Mouse (Mus musculus): ENCODE measurements around the gene Pde3a.

- TF ChIP-seq CTCF (IDR thresholded peaks at IDR 0.05; ENCODE audit: borderline replicate concordance, extremely low read depth, insufficient read depth, insufficient read length): no peak
- no peak for TF ChIP-seq POLR2A (IDR thresholded peaks at IDR 0.05; ENCODE audit: borderline replicate concordance, extremely low read depth, insufficient read depth, insufficient read length, poor library complexity, severe bottlenecking)
Observed at GRCm38 (mm10) chr6:141448886-141449285, 199.8 kb downstream of the Pde3a start.
